Mouse (Mus musculus) kidney, postnatal 0 days (tissue): Measurements from ENCODE around the gene Slc43a1. TPM values are rescaled to one million over a fixed set of nuclear protein-coding genes. Genes with fewer than 3 reads are reported as not detected.
A peak's percentile ranks its signal among the peaks of the same experiment; 100 is the strongest.

ENCODE experiments used
- ATAC-seq: fragments of 200-750 bp; cut with Nextera tagmentation; replicated peaks from 2 replicates; pipeline ENCODE4 v1.8.0; 2017; ENCODE audit warnings: low read depth, moderate number of reproducible peaks, moderate TSS enrichment, moderate library complexity; ENCODE audit not compliant: low FRiP score
- DNase-seq: peaks from one replicate; pipeline ENCODE4 v3.0.0-alpha.2; 2016; ENCODE audit warnings: low spot score
- H3K27ac ChIP-seq: fragments of 300-500 bp; sonication (generic); 2 replicates; pipeline ENCODE4 v1.5.1; 2014; ENCODE audit warnings: mild to moderate bottlenecking
- H3K27me3 ChIP-seq: fragments of 300-500 bp; sonication (generic); 2 replicates; pipeline ENCODE4 v1.6.1; 2014; ENCODE audit warnings: low read length, mixed read lengths; ENCODE audit not compliant: insufficient read depth
- H3K36me3 ChIP-seq: fragments of 300-500 bp; sonication (generic); 2 replicates; pipeline ENCODE4 v1.6.1; 2014; ENCODE audit warnings: low read length, mixed read lengths; ENCODE audit not compliant: insufficient read depth
- H3K4me1 ChIP-seq: fragments of 300-500 bp; sonication (generic); replicated peaks from 2 replicates; pipeline ENCODE4 v1.6.1; 2014; ENCODE audit warnings: antibody characterized with exemption, low read length, mixed read lengths; ENCODE audit not compliant: insufficient read depth
- H3K4me2 ChIP-seq: fragments of 300-500 bp; sonication (generic); 2 replicates; pipeline ENCODE4 v1.6.1; 2014; ENCODE audit warnings: mild to moderate bottlenecking, low read length, moderate library complexity, mixed read lengths
- H3K4me3 ChIP-seq: fragments of 300-500 bp; sonication (generic); replicated peaks from 2 replicates; pipeline ENCODE4 v1.5.1; 2014; ENCODE audit warnings: low read depth, low read length
- H3K9ac ChIP-seq: fragments of 300-500 bp; sonication (generic); 2 replicates; pipeline ENCODE4 v1.6.1; 2014; ENCODE audit warnings: low read depth, low read length
- H3K9me3 ChIP-seq: fragments of 300-500 bp; sonication (generic); replicated peaks from 2 replicates; pipeline ENCODE4 v1.6.1; 2016; ENCODE audit warnings: low read length, inconsistent platforms, mixed read lengths
- CTCF ChIP-seq: IDR thresholded peaks from 2 replicates; pipeline ENCODE4 v1.5.1; 2016; ENCODE audit warnings: antibody characterized with exemption, low read depth, mild to moderate bottlenecking, moderate library complexity
- WGBS: fragments of 180-500 bp; shearing (Covaris S2); extraction: QIAGEN DNeasy Blood & Tissue Kit; methylation state at CpG from one replicate; pipeline ENCODE4 v1.1.7; 2014; 5-methylcytosine and 5-hydroxymethylcytosine counted together
- polyA plus RNA-seq: library from polyadenylated mRNA; unstranded; fragments of >200 nt; fragmentation: Nextera tagmentation; extraction: Ambion mirVana; gene quantifications from 2 replicates; pipeline ENCODE4 v1.2.1, GENCODE M21; 2015

Slc43a1 gene
- polyA plus RNA-seq, 1 experiment from 2014 or later = 8.5 TPM

DNA sequence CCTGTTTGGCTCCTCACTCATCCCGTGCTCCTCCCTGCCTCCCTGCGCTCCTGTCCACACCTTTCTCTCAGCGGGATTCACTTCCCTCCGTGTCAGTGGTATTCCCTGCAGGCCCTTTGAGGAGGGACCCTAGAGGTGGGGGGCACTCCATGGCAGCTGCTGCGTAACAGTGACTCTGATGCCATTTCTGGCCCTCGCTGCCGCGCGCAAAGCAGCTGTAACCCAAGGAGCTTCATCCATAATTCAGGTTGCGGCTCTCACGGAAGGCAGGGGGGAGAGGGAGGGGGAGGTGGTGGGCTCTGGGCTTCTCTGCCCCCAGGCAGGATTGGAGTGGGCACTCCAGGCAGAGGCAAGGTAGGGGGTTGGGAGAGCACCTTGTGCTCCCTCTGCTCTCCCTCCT is 44.9 kb downstream of the Slc43a1 start:
- 12% methylated on average over 11 of the region's 11 CpGs for WGBS
- ATAC-seq = no peak
- Histone ChIP-seq H3K4me3 (0 out of 2 replicates have a peak overlapping the region, but pooled peaks have one; percentile 8), H3K27ac (no peak overlapping the region), H3K27me3 (peaks cover 35% of the 10 kb centered on the region), H3K36me3 (no peaks in the 10 kb centered on the region), H3K9ac (no peak overlapping the region), H3K9me3 (no peaks in the 10 kb centered on the region), H3K4me1 (peaks cover 16% of the 10 kb centered on the region; the same call in 1 of the 2 replicates), H3K4me2 (peak overlapping the region; percentile 45)
- DNase-seq = no peak
- no peak for TF ChIP-seq CTCF

DNA sequence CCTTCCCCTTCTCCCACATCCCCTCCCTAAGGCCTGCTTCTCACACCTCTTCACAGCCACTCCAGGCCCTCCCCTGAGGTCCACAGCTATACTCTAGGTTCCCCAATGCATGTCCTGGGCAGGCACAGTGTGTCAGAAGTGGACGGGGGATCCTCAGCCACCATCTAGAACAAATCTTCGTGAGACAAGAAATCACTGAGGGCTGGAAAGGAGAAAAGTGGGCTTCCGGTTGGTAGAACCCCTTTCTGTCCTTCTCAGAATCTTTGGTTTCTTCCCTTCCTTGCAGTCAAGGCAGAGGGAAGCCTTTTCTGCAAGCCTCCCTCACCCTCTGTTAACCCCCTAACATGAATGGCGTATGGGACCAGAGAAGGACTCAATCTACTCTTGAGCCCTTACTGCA is 45.3 kb downstream of the Slc43a1 start:
- ATAC-seq (no peak), DNase-seq (no peak)
- no peak for TF ChIP-seq CTCF
- Histone ChIP-seq H3K27ac (no peak overlapping the region), H3K9me3 (no peaks in the 10 kb centered on the region), H3K9ac (no peak overlapping the region), H3K36me3 (no peaks in the 10 kb centered on the region), H3K4me2 (no peak overlapping the region; the same call in 1 of the 2 replicates), H3K4me3 (0 out of 2 replicates have a peak overlapping the region, but pooled peaks have one; percentile 8), H3K4me1 (peaks cover 16% of the 10 kb centered on the region; the same call in 1 of the 2 replicates), H3K27me3 (peaks cover 35% of the 10 kb centered on the region)
- 85% methylated on average over 4 of the region's 4 CpGs for WGBS

DNA sequence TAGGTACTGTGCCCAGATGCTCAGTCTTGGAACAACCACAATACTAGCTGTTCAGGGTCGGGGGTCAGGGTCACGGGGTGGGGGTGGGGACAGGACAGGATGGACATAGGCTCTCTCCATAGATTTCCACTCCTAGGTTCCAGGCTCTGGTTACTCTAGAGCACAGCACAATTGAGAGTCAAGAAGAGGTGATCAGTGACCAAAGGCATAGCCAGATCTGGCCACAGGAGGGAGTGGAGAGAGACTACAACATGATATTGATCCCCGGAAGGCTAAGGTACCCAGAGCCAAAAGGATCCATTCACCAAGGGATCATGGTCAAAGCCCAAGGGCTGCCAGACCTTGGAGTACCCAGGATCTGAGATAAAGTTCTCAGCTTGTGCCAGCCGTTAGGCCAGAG is 46.0 kb downstream of the Slc43a1 start:
- DNase-seq (no peak), ATAC-seq (no peak)
- WGBS = 48% methylated on average over 4 of the region's 4 CpGs
- Histone ChIP-seq H3K4me1 (peaks cover 16% of the 10 kb centered on the region; the same call in 1 of the 2 replicates), H3K36me3 (no peaks in the 10 kb centered on the region), H3K4me2 (no peak overlapping the region), H3K27me3 (peaks cover 42% of the 10 kb centered on the region), H3K9me3 (no peaks in the 10 kb centered on the region), H3K27ac (no peak overlapping the region), H3K4me3 (no peak overlapping the region), H3K9ac (no peak overlapping the region)
- peak; percentile 14; the same call in 1 of the 2 replicates for TF ChIP-seq CTCF

DNA sequence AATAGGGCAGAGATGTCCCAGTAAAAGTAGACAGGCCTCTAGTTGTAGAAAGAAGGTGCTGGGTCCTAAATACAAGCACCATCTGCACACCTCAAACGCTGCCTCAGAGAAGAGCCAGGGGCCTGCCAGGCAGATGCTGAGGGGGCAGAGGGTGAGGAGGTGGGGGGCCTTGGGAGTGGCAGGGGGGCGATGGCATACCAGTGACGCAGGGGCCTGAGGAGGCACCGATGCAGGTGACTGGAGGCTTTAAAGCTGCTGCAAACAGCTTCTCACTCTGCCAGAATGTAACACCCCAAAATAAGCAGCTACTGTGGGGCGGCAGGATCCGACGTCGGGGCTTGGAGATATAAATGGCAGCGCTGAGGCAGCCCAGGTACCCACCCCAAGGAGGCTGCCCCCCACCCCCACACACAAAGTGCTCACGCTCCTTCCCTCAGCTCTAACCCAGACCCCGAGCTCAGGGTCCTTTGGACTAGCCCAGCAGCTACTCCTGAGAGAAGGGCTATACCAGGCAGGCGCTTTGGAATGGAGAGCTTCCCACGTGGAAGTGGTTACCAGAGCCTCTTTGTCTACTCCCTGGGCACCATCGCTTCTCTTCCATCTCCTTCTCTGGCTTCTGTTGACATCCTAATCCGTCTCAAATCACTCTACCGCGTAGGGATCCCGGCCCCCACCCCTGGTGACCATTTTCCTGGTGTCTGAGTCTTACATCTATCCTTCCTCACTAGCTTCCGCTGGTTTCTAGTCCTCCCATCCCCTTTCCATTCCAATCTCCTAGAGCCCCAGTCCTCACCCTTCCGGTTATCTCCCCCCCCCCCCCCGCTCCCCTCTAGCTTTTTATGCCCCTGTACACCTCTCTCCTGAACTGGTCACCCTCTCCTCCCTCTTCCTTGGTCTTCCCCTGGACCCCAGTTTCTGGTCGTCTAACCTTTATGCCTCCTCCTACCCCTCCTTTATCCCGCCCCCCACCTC is 46.7 kb downstream of the Slc43a1 start:
- Histone ChIP-seq H3K4me1 (peaks cover 16% of the 10 kb centered on the region; the same call in 1 of the 2 replicates), H3K27me3 (peaks cover 43% of the 10 kb centered on the region), H3K4me2 (peak overlapping the region; percentile 93; the same call in 1 of the 2 replicates), H3K4me3 (peak overlapping the region; percentile 59), H3K36me3 (no peaks in the 10 kb centered on the region), H3K27ac (no peak overlapping the region), H3K9me3 (no peaks in the 10 kb centered on the region), H3K9ac (no peak overlapping the region)
- WGBS = 25% methylated on average over 22 of the region's 23 CpGs
- DNase-seq (peak; percentile 17), ATAC-seq (no peak)
- no peak for TF ChIP-seq CTCF

DNA sequence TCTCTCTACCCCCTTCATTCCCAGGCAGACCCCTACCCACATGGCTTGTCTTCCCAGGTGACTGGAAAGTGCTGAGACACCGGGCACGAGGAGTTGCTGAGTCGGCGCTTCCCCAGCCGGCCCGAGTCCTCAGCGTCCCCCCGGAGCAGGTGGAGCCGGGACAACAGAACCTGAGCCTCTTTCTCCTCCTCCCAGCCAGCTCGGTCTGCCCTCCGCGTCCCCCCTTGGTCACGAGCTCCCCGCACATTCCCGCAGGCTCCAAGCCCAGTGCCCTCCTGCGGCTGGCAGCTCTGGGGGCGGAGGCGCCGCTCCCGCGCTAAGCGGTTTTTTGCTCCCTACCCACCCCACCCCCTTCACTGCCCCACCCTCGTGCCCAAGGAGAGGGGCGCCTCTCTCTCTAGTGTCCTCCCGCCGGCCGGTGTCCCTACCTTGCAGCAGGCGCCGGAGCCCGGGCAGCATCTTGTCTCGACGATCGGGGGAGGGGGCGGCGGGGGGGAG is 47.6 kb downstream of the Slc43a1 start, which contains the start of gene Rtn4rl2:
Gene Rtn4rl2 (minus strand): TSS at position 477 of the 498 bp plus-strand sequence.
- Histone ChIP-seq H3K27me3 (peaks cover 43% of the 10 kb centered on the region), H3K9me3 (no peaks in the 10 kb centered on the region), H3K9ac (peak within 1 kb of the TSS; percentile 46; the same call in 1 of the 2 replicates), H3K4me3 (peak within 1 kb of the TSS; percentile 59), H3K4me1 (peaks cover 16% of the 10 kb centered on the region; the same call in 1 of the 2 replicates), H3K4me2 (peak within 1 kb of the TSS; percentile 93), H3K36me3 (no peaks in the 10 kb centered on the region), H3K27ac (no peak within 1 kb of the TSS)
- WGBS = under 1% methylated on average over 35 of the region's 35 CpGs
- DNase-seq (peak; percentile 27), ATAC-seq (0 out of 2 replicates have a peak, but pooled peaks have one; percentile 4)
- TF ChIP-seq CTCF = no peak

DNA sequence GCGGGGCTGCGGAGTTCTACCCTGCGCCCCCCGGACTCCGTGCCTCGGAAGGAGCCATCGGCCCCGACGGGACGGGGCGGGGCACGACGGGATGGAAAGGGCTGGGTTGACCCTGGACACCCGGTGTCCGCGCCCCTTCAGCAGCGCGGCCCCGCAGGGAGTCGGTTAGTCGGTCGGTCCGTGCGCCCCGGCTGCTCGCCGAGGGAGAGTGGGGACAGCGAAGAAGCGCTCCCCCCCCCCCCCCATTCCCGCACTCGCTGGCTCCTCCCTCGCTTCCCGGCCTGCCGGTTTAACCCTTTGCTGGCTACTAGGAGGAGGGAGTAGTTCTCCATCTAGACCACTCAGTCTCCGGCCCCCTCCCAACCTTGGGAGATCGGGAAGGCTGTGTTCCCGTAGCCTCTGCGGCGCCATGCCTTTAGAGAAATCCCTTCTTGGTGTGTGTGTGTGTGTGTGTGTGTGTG is 48.2 kb downstream of the Slc43a1 start:
- WGBS = under 1% methylated on average over 37 of the region's 39 CpGs
- no peak for TF ChIP-seq CTCF
- peaks cover 16% of the 10 kb centered on the region; the same call in 1 of the 2 replicates for H3K4me1 ChIP-seq
- H3K27me3 ChIP-seq = peaks cover 43% of the 10 kb centered on the region
- ATAC-seq = peak; percentile 18
- peak overlapping the region; percentile 46; the same call in 1 of the 2 replicates for H3K9ac ChIP-seq
- H3K27ac ChIP-seq = no peak overlapping the region
- H3K36me3 ChIP-seq = no peaks in the 10 kb centered on the region
- H3K4me3 ChIP-seq = peak overlapping the region; percentile 59
- H3K4me2 ChIP-seq = peak overlapping the region; percentile 93
- no peaks in the 10 kb centered on the region for H3K9me3 ChIP-seq
- peak; percentile 65 for DNase-seq
